Mouse (Mus musculus) E14TG2a.4 (cell line): Measurements from ENCODE around the gene Gtf2e1.

Source experiments
- CTCF ChIP-seq: conservative IDR thresholded peaks from 2 replicates; pipeline ENCODE4 v1.5.1; 2014; ENCODE audit warnings: low read length
- NANOG ChIP-seq: IDR thresholded peaks from 2 replicates; pipeline ENCODE4 v1.6.1; 2014; ENCODE audit warnings: borderline replicate concordance, low read length, mixed read lengths
- POU5F1 ChIP-seq: IDR thresholded peaks from 2 replicates; pipeline ENCODE4 v1.6.1; 2014; ENCODE audit warnings: low read length, borderline replicate concordance

DNA sequence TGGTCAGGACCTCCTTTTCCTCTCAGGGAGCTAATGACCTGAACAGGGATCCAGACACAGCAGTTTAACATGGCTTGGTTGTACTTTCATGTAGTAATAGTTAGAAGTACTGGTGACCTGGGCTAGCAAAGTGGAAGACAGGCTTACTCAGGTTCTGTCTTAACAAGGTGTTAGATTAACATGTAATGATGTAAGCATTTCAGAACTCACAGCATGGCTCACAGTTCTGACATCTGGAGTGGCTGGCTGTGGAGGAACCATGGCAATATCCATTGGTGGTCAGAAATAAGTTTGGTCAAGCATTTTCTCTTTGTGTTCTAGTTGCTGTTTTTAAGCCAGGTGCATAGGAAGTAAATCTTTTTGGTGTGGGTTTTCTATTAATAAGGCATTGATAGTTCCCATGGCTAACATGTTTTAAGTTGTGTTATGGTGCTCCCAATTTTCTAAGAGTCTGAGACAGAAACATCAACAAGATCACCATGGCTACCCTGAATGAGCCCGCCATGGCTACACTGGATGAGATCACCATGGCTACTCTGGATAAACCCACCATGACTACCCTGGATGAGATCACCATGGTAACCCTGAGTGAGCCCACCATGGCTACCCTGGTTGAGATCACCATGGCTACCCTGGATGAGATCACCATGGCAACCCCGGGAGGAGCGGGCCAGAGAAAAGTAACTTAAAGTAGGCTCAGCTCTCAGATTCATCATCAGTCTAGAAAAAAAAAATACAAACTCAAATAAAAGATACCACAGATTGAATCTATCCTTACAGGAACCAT is 52.6 kb downstream of the Gtf2e1 start:
- TF ChIP-seq CTCF: no peak
- TF ChIP-seq NANOG: no peak
- TF ChIP-seq POU5F1: no peak
